Mouse (Mus musculus) left cerebral cortex, adult 9 months (tissue): Measurements from ENCODE around the gene Hlf.
A peak's percentile ranks its signal among the peaks of the same experiment; 100 is the strongest.

Experiments used
- DNase-seq, 2 experiments: peaks; one replicate each; pipeline ENCODE4 v3.0.0; 2022; ENCODE audit warnings: low spot score in 2 of 2

Gene Hlf

DNA sequence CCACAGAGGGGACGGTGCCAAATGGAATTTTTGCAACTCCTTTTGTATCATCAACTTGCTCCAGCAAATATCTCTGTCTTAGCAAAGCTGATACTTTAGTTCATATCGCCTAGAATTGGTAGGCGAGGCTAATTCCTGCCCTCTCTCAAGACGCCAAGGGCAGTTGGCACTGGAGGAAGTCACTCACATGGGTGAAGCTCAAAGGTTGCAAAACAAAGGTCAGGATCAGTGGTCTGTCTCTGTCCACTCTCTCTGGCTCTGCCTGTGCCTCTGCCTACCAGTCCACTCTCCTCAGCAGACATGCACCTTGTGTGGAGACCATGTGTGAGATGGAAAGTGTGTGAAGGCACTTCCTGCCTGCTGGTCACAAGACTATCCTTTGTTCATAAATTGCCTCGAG lies 48.4 kb downstream of the Hlf start:
- DNase-seq = no peak

DNA sequence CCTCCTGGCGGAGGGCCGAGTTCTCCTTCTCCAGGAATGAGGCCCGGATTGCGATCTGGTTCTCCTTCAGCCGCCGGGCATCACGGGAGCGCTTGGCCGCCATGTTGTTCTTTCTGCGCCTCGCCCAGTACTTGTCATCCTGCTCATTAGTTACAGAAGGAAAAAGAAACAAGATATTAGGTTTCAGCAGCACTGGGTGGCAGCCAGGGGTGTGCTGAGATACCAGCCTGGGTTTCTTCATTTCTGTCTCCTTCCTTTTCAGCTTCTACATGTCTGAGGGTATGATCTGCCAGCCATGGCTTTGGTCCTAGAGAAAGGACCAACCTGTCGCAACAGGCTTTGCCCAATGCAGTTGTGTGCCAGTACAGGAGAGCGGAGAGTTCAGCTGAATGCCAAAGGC lies 49.9 kb downstream of the Hlf start:
- no peak for DNase-seq

- DNase-seq = no peak
Measured at GRCm38 (mm10) chr11:90334816-90335215, 55.9 kb downstream of the Hlf start.

DNA sequence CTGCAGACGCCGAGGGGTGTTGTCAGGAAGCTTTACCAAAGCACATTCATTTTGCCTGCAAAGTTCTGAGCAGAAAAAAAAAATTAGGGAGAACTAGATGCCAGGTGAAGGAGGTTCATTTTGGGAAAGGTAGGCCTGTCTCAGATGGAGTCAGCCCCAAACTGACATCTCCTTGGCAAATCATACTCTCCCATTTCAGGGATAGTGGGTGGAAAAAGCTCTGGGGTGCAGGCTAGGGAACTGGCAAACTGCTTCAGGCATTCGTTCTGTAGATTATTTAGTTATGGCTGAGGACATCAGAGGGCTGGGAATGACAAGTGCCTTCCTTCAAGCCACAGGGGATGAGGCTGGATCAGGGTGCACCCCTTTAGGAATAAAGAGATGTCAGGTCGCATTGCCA lies 58.0 kb downstream of the Hlf start:
- no peak for DNase-seq

GRCm38 (mm10) chr11:90330202-90330694 lies 60.4 kb downstream of the Hlf start:
- DNase-seq = no peak

DNA sequence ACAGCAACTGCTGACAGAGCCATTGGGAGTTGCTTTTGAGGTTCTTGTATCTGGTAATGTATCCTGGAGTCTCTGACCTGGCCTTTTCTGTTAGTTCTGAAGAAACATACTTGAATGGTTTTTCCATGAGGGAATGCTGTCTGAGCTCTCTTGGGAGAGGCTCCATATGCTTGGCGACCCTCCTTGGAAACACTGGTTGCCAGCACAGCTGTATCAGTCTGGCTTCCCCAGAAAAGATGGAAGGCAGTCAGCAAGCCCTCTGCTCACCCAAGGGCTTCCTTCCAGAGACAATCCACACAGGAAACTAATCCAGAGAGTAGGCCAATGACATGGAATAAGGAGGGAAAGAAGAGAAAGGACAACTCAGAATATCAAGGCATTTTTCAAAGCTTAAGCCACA lies 63.9 kb downstream of the Hlf start:
- DNase-seq = no peak

GRCm38 (mm10) chr11:90326146-90326545 lies 64.5 kb downstream of the Hlf start:
- no peak for DNase-seq

- no peak for DNase-seq
Measured at GRCm38 (mm10) chr11:90324597-90324996, 66.1 kb downstream of the Hlf start.

GRCm38 (mm10) chr11:90320922-90321321 lies 69.8 kb downstream of the Hlf start:
- DNase-seq = no peak

DNA sequence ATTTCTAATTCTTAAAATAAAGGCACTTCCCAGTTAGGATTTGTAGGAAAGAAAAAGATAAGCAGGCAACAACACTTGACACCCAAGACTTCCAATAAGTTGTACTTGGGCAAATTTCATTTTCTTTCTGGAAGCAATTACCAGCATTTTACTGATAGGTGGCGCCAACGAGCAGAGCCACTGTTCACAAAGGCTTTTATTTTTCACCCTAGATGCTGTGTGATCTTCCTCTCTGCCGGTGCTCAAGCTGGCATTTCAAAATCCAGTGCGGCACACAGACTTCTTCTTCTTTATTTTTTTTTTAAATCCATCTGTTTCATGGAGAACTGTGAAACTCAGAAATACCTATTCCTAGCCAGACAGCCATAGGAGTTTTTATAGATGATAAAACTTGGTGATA lies 73.2 kb downstream of the Hlf start:
- DNase-seq = peak in 1 of 2 experiments; percentile 76

- no peak for DNase-seq
Measured at GRCm38 (mm10) chr11:90314606-90315005, 76.1 kb downstream of the Hlf start.

DNA sequence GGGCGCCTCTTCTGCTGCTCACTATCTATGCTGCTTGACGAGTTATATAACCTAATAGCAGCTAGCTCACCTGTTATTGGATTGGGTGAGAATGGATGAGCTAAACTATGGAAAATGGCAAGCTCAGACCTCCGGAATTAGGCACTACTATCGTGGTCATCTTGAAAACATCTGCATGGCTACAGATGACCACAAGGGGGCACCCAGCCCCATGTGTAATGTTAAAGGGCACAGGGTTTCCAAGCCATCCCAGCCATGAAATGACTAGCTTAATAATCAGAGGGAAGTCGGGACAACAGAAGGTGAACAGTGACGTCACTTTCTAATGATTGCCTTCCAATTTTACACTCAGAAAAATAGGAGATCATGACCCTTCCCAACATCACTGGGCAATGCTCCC lies 83.7 kb downstream of the Hlf start:
- peak in 1 of 2 experiments; percentile 50 for DNase-seq

- DNase-seq = no peak
Measured at GRCm38 (mm10) chr11:90306067-90306466, 84.6 kb downstream of the Hlf start.

DNA sequence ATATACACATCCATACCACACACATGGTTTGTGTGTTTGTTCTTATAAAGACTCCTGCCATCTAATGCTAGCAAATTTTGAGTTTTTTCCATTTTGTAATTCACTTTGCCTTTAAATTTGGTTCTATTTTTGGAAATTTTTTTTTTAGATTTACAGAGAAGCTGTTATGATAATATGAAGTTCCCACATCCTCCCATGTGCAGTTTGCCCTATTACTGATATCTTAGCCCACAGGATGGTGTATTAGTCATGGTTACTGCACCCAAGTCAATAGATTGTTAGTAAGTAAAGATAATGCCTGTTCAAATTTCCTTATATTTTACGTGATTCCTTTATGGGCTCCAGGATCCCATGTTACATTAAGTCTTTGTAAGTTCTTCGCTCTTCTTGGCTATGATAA lies 96.1 kb downstream of the Hlf start:
- DNase-seq = no peak

DNA sequence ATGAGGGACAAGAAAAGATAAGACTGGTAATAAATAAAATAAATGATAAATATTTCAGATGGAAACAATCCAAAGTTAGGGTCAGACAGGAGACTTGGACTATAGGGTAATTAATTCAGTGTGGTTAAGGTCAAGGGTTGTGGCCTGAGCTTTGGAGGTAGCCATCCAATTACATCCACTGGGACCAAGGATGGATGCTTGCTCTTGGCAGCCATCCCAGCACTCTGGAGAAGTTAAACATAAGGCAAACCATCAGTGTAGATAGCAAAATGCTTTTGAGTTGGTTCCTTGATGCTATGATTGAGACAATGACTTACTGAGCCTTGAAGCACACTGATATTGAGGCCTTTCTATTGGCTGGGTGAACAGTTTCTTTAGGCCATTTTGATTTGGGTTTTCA lies 97.9 kb downstream of the Hlf start:
- DNase-seq = no peak

- DNase-seq = no peak
Measured at GRCm38 (mm10) chr11:90291156-90291555, 99.5 kb downstream of the Hlf start.

- DNase-seq = no peak
Measured at GRCm38 (mm10) chr11:90286550-90287154, 104.0 kb downstream of the Hlf start.
